Mouse (Mus musculus) left cerebral cortex, adult 9 months (tissue): ENCODE data around the gene Aqp3.
A peak's percentile ranks its signal among the peaks of the same experiment; 100 is the strongest.

ENCODE experiments used
- DNase-seq, 2 experiments: peaks; one replicate each; pipeline ENCODE4 v3.0.0; 2022; ENCODE audit warnings: low spot score in 2 of 2

The Aqp3 gene

DNA sequence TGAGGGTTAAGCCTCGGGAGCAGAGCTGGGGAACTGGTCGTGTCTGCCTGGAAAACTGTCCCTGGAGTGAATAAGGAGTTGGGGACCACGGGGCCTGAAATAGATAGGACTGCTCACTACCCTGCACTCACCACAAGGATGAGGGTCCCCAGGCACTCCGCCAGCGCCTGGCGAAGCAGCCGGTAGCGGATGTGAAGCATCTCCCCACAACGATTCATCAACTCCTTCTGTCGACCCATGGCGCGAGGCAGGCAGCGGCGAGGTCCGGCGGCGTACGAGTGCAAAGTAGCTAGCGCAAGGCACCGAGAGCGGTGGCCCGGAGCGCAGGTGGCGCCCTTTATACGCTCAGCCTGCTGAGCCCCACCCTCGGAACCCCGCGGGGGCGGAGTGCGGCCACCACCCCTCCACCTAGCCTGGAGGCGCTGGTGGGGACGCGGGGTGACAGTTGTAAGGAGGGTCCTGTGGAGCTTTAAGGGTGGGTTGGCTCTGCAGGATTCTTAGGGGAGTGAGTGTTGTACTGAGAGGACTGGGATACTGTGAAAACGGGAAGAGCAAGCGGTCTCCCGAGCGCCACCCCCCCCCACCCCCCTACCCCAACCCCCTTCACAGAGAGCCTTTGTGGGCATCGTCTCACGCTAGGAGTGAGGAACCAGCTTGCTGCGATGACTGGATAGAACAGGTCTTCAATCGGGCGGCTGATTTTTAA, at the start of gene Aqp3:
TSS of gene Aqp3 (minus strand) at position 313 of the 706 bp plus-strand sequence.
- DNase-seq, result no peak

GRCm38 (mm10) chr4:41142601-41143000, 44.6 kb upstream of the Aqp3 start:
- DNase-seq, result no peak

- DNase-seq, result no peak
Observed at GRCm38 (mm10) chr4:41140174-41140875, 42.3 kb upstream of the Aqp3 start.

DNA sequence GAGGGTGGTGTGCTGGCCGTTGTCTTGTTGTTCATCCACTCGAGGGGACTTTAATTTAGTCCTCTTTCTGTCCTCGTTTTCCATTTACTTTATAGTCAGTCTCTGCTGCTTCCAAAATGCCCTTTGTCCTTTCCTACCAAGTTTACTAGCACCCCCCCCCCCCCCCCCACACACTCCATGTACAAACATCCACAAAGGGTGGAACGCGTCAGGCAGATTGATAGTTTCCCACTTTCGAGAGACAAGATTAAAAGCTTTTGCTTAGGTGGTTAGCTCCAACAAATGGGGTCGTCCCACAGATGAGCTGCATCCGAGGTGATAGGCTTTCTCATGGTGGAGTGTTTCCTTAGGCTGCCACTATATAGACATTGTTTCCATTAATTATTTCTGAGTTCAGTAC, 38.8 kb upstream of the Aqp3 start:
- no peak for DNase-seq

- peak in 1 of 2 experiments; percentile 14 for DNase-seq
Observed at GRCm38 (mm10) chr4:41136454-41136805, 38.4 kb upstream of the Aqp3 start.

GRCm38 (mm10) chr4:41135711-41136453, 37.9 kb upstream of the Aqp3 start, which contains the start of gene Ube2r2:
Ube2r2 (plus strand) TSS chr4:41135743.
- DNase-seq, result peak in 1 of 2 experiments; percentile 24

GRCm38 (mm10) chr4:41134935-41135710, 37.1 kb upstream of the Aqp3 start:
- peak in 1 of 2 experiments; percentile 66 for DNase-seq

DNA sequence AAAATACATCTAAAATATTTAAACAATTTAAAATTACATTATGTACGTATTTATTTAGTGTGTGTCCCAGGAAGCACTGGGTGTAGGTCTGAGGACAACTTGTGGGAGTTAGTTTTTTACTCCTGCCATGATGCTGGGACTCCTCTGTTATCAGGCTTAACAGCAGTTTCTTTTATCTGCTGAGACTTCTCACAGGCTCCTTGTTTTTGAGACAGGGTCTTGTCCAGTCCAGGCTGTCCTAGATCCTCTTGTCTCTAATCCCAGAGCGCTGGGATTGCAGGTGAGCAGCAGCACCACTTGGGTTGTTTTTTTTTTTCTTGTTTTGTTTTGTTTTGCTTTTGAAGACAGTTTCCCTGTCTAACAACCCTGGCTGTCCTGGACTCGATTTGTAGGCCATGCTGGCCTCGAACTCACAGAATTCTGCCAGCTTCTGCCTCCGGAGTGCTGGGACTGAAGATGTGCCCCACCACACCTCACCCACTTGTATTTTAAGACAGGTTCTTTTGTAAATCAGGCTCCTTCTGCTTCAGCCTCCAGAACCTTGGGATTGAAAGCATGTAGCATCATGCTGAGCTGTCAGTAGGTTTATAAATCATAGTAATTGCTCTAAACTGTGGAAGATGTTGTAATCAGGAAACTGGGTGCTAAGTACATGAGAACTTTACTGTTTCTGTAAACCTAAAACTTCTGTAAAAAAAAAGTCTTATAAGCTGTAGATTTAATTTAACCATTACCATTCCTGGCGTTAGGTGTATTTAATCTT, 35.7 kb upstream of the Aqp3 start:
- DNase-seq, result no peak

DNA sequence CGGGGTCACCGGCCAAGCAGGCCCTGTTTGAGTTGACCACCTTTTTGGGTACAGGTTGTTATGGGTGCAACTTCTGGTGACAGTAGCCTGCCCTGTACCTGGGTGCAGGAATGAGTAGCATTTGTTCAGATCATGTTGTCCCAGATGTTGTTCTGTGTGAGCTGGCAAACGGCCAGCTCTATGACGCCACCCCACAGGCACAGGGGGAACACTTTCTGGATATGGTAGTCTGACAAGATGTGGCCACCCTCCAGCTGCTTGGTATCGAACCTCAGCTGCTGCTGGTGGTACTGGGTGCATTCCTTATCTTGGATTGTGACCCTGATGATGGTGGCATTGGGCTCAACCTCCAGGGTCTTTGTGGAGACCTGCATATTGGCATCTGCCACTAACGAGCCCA, 34.5 kb upstream of the Aqp3 start:
- no peak for DNase-seq

- DNase-seq, result no peak
Observed at GRCm38 (mm10) chr4:41129836-41130235, 31.9 kb upstream of the Aqp3 start.

DNA sequence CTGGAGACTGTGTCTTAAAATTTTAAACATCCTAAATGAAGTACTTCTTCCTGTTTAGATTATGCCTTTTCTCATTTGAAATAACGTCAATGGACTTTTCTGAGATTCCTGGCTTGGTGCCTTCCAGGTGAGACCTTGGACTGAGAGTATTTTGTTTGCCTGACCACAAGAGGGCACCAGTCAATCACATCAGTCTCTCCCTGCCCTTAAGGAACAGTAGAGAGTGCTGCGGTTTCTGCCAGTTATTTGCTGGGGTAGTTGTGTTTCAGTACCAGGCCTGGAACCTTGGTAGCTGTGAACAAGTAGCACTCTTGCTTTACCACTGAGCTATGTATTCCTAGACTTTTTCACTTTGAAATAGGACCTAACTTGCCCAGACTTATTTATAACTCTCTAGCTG, 31.4 kb upstream of the Aqp3 start:
- DNase-seq, result peak in 1 of 2 experiments; percentile 39

DNA sequence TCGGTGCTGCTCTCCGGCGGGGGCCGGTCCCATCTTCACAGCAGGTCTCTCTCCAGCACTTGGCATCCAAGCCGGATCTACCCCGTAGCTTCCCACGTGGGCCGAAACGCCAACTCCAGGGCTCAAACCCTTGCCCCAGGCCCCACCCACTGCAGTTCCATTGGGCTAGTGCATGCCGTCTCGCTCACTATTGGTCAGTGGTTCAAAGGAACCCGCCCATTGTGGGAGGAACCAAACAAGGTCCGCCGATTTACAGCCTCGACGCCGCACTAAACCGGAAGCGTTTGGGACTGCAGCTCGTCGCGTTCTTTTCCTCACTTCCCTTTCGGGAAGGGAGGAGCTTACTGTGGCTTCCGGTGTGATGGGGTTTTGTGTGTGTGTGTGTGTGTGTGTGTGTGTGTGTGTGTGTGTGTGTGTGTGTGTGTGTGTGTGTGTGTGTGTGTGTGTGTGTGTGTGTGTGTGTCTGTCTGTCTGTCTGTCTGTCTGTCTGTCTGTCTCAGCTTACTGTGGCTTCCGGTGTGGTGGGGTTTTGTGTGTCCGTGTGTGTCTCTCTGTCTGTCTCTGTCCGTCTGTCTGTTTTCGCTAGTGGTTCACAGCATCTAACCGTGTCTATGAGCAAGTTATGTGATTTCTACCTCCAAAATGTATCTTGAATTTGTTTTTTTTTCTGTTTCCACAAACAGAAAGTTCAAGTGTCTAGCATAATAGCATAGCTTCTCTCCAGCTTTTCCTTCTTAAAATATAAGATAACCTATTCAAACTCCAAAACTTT, 26.4 kb upstream of the Aqp3 start, which contains the start of gene Nol6:
TSS of gene Nol6 (minus strand) at position 276 of the 772 bp plus-strand sequence.
- peak; percentile 99 to 100 for DNase-seq

GRCm38 (mm10) chr4:41118706-41119292, 20.8 kb upstream of the Aqp3 start:
- DNase-seq, result peak in 1 of 2 experiments; percentile 44

GRCm38 (mm10) chr4:41116817-41117216, 18.8 kb upstream of the Aqp3 start:
- no peak for DNase-seq

DNA sequence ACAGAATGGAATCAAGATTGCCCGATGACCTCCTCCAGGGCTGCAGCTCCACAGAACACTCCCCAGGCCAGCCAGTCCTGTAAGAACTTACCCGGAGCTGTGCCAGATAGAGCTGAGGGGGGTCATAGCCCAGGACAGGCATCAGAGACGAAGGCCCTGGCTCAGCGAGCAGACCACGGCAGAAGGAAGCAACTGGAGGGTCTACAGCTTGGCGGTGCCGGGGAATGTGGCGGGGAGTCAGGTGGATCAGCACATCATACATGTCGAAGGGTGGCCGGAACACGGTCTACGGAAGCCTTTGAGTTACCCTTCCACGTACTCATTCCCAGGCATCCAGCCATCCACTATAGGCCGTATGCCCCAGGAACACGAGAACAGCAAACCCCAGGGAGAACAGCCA, 17.8 kb upstream of the Aqp3 start:
- no peak for DNase-seq

DNA sequence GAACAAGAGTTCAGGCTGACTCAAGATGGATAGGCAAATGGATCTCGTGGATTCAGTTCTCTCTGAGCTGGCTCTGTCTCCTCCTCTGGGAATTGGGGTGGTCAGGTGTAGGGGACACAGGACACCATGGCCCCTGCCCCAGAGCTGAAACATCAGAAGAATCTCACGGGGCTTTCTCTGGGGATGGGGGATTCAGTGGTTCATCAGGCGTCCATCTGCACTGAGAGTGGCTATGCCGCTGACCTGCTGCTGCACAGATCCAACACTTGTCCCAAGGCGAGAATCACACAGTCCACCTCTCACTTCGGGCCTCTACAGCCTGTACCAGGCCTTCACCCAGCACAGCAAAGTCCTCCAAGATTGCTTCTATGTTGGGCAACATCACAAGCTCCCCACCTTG, 17.1 kb upstream of the Aqp3 start:
- no peak for DNase-seq

DNA sequence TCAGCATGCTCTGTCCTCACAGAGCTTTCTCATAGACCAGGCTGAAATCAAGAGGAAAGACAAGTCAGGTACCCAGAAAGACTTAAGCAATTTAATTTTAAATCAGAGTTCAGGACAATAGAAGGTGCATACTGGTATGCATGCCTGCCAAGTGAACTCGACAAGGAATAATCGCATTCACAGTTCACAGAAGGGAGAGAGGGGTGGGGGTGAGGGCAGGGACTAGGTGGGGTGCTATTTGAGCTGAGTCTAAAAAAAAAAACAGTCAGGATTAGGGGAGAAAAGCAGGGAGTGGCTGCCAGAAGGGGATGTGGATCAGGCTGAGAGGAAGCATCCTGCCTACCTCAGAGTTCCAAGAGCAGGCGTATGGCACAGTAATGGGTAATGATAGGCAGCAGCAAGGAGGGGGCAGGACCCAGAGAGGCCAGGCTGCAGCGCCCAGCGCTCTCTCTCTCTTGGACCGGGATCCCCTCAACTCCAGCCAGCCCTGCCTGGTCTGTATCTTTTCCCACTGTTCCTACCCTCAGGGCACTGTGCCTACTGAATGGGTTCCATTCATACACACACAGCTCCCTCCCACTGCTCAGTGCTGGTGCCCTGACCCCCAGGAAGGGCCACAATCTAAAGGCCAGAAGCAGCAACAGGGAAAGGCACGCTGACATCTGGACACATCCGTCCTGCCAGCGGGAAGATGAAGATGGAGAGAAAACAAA, 16.5 kb upstream of the Aqp3 start:
- no peak for DNase-seq

- no peak for DNase-seq
Observed at GRCm38 (mm10) chr4:41108717-41109425, 10.9 kb upstream of the Aqp3 start.
